Mouse (Mus musculus): ENCODE results near the gene BC005624.
"Not testable (repeated sequence)": the region's sequence is repeated elsewhere in the genome, so short reads cannot be mapped to it uniquely, and the experiment has no call there.

Gene BC005624

DNA sequence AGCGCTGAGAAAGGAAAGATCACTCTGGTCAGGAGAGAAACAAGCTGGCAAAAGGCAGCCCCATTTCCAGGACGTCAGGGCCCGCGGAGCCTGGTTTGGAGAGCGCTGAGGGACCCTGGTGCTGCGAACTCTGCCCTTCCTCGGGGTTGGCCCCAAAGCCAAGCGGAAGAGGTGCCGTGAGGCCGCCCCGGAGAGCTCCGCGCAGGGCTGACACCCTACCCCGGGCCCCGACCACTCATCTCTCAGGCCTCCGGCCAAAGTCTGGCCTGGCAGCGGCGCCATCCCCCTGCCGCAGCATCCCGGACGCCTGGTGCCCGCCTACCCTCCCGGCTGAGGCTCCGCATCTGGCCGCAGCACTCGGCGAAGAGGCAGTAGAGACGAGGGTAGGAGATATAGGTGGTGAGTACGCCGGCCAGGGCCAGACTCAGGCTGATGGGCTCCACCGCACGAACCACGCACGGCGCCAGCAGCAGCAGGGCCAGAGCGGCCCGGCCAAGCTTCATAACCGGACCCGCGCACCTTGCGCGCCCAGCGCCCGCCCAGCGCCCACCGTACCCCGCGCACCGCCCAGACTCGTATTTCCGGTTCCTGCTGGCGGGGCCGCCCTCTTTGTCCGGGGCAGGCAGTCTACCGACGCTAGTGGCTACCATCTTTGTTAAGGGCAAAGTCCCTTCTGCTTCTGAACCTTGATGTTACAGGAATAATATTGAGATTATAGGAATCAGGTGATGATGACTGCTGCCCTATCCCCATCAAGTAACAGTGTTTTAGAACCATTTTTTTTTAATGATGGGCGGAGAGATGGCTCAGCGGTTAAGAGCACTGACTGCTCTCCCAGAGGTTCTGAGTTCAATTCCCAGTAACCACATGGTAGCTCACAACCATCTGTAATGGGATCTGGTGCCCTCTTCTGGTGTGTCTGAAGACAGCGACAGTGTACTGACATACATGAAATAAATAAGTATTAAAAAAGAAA, 14.4 kb downstream of the BC005624 start, which contains the start of gene Tor1a:
TSS of gene Tor1a (minus strand) at position 582 of the 976 bp plus-strand sequence.
- DNase-seq (ENCODE audit: low spot score in 2 of 2) = peak; percentile 91 to 93

DNA sequence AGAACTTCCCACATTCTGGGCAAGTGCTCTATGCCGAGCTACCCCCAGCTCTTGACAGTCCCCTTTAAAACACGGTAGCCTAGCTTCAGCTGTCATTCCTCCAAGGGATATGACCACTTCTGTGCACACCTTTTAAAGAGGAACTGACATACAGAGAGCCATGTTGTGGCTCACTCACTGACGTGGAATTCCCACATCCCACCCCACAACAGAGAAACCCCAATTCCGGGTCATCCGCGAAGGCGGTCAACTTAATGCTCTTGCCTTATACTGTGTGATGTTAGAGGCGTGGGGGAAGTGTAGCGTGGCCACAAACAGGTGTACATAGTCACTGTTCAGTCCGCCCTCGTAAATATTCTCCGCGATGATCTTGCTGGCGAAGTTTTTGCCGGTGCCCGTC, 15.2 kb downstream of the BC005624 start:
- no peak for DNase-seq (ENCODE audit: low spot score in 2 of 2)

DNA sequence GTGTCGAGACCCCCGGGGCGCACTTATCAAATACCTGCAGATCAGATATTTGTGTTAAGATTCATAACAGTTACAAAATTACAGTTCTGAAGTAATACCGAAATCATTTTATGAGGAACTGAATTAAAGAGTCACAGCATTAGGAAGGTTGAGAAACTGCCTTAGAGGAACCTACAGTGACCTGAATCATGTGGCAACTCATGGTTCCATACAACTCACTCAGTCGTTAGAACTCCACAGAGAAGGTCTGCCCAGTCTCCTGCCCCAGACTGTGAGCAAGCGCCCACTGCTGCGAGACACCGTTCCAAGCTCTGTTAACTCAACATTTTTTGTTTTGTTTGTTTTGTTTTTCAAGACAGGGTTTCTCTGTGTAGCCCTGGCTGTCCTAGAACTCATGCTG, 16.4 kb downstream of the BC005624 start:
- no peak for DNase-seq (ENCODE audit: low spot score in 2 of 2)

DNA sequence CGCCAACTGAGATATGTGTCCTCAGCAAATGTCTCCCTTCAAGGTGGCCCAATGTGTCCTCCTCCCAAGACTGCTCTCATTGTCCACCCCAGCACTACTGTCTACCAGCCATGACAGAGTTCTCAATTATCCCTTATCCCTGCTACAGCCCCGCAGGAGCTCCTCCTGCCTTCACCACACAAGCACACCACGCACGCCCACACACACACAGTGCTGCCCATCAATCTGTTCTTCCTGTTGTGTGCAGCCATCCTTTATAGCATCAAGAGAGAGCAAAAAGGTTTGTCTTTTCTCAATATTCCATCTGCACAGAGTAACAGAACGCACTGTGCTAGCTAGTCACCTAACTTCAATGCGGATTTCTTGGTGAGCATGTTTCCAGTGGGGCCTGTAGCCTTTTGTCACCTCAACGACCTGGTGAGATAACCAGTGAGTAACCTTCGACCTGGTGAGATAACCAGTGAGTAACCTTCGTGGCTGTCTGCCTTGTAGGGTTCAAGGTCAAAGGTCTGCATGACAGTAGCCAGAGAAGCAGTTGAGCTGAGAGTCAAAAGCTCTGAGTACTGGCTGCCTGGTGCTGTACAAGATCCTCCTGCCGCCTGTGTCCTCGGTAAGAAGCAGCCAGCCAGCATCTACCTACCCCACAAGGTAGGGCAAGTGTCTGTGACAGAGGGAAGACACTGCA, 19.3 kb downstream of the BC005624 start:
- DNase-seq (ENCODE audit: low spot score in 2 of 2) = no peak

DNA sequence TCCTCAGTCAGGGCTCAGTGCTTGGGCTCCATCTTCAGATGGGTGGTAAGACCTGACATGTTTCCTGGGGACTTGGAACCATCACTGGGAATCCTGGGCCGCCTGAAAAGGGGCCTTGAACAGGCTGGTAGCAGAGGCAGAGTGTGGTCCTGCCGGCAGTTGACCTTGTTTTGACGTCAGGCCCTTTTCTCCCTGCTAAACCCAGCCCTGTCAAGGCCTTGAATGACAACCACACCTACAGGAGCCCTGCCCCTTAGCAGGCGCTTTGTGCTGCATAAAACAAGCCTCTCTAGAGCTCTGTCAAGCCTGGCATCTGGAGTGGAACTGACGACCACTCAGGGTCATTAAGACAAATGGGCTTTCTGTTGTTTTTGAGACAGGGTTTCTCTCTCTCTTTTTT, 22.1 kb downstream of the BC005624 start:
- no peak for DNase-seq (ENCODE audit: low spot score in 2 of 2)

DNA sequence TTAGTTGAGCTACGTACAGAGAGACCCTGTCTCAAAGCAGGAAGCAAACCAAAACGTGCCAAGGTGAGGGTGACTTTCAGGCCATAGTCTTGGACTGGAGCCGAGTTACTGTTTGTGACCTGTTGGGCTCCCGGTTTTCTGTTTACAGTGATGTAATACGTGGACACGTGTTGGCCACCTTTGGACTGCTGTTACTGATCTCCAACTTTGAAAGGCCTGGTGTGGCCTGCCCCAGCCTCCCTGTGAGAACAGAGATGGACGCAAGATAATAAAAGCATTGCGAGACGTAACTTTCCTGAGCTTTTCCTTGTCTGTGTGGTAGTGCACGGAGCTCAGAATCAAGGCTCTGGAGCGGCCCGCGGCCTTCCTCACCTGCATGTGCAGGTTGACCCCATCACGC, 23.3 kb downstream of the BC005624 start:
- DNase-seq (ENCODE audit: low spot score in 2 of 2) = no peak

DNA sequence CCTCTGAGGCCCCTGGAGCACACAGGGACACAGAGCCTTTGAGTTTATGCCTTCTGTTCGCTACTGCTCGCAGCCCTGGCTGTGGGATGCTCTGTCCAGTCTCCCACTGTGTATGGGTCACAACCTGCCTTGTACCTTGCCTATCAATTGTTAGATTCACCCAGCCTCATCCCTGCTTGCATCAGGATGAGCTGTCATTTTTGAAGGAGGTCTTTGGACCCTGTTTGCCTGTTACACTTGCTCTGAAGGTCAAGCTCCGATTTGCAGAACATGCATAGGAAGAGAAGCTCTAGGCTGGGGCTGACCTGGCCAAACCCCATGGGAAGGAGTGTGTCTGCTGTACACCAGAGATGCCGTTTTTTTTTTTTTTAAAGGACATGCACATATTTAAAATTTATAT, 24.5 kb downstream of the BC005624 start:
- no peak for DNase-seq (ENCODE audit: low spot score in 2 of 2)

DNA sequence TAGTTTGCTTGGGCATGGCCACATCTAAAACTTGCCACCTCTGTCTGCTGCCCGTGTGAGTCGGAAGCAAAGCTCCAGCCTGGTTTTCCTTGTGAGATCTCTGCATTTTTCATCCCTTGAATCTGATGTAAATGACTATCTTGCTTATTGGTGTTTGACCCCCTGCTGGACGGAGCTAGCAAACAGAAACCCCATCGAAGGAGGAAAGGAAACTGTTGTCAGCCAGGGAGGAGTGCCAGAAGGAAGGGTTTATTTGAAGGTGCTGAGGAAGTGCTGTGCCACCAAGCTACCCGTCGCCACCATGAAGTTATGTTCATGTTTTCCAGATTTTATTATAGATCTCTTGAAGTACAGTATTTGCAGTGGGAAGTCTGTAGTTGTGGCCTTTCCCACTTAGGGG, 27.2 kb downstream of the BC005624 start:
- no peak for DNase-seq (ENCODE audit: low spot score in 2 of 2)

DNA sequence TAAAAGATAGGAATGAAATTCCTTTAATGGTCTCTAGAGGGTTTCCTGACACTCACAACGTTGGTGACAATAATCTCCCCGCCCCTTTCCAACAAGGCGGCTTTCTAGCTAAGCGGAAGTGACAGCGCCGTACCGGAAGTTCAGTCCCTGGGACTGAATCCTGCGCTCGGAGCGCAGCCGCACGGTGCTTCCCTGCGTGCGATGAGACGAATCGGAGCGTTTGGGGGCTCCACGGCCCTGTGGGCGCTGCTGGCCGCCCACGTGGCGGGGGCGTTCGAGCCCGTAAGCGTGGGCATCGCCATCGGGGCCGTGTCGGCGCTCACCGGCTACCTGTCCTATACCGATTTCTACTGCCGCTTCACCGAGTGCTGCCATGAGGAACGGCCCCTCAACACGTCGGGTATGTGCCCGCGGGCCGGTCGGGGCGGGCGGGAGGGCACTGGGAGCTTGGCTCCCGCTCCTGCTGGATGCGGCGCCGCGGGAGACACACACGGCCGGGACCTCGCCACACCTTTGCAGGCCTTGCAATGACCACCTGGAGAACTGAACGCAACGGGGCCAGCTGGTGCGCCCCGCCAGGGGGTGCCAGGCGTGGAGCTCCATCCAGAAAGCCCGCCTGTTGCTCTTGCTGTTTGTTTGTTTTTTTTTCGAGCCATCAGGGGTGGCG, 29.0 kb downstream of the BC005624 start, which contains the start of gene Tor1b:
TSS of gene Tor1b (plus strand) at position 136 of the 667 bp plus-strand sequence.
- DNase-seq (ENCODE audit: low spot score in 2 of 2) = peak; percentile 88 to 90

DNA sequence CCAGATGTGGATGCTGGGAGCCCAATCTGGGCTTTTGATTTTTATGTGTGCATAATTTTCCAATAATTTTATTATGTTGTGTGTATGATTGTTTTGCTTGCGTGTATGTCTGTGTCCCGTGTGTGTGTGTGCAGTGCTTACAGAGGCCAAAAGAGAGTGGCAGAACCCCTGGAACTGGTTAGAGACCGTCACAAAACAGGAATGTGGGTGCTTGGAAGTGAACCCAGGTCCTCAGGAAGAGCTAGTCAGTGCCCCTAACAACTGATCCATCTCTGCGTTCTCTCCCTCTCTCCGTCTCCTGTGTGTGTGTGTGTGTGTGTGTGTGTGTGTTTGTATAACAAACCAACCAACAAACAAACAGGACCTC, 29.6 kb downstream of the BC005624 start:
- no peak for DNase-seq (ENCODE audit: low spot score in 2 of 2)

DNA sequence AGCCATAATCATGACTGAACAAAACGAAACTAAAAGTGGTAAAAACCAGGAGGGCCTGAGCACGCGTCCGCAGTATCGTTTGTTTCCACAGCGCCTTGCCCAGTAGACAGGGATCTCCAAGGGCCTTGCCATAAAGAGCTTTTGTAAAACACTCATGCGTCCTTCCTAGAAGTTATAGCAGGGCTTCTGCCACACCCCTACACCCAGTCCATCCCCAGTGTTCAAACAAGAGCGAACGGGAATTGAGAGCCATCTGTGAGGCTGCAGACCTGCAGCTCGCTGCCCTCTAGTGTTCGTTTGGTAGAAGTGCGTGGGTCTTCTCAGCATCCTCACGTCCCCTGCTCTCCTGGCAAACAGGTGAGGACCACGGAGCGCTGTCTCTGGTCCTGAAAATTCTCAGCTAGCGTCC, 39.4 kb downstream of the BC005624 start:
- peak; percentile 66 to 67 for DNase-seq (ENCODE audit: low spot score in 2 of 2)

DNA sequence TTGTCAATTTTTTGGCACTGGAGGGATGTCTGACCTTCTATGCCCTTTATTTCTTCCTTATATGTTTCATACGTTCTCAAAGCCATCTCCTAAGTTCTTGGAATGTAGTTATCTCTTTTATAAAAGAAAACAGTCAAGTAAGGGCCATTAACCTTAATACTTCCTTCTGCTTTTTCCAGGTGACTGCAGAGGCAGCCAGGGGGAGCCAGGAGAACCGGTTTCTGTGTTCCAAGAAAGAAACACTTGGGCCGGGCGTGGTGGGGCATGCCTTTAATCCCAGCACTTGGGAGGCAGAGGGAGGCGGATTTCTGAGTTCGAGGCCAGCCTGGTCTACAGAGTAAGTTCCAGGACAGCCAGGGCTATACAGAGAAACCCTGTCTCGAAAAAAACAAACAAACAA, 39.9 kb downstream of the BC005624 start:
- DNase-seq (ENCODE audit: low spot score in 2 of 2) = not testable (repeated sequence)

DNA sequence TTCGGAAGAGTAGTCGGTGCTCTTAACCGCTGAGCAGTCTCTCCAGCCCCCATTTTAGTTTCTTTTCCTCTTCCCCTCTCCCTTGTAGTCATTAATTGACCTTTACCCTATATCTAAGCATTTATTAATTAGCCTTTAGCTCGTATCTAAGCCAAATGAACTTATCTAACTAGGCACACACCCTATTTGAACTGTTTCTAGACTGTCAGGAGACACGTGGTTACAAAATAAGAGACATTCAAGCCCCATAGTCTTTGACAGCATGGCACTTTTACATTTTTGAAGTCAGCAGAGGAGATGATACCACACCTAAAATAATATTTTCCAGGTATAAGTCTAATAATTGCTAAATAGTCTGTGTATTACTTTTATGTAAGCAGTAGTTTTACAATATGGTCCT, 40.4 kb downstream of the BC005624 start:
- no peak for DNase-seq (ENCODE audit: low spot score in 2 of 2)

DNA sequence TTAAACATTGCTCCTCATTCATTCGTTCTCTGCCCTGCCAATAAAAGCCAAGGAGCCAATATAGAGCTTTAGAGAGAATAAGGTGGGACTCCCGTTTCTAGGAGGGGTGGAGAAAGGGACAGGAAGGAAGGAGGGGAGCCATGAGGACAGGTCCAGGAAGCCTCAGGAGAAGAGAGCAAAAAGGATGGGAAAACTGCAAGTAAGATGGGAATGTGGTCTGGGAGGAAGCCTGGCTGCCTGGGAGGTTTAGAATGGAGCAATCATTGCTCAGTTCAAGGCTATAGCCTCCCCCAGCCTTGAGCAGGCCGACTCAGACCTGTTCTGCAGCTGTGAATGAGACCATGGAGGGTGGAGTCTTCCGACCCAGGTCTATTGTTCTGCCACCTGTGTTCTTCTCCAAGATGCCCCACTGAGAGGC, 43.4 kb downstream of the BC005624 start:
- DNase-seq (ENCODE audit: low spot score in 2 of 2) = no peak

DNA sequence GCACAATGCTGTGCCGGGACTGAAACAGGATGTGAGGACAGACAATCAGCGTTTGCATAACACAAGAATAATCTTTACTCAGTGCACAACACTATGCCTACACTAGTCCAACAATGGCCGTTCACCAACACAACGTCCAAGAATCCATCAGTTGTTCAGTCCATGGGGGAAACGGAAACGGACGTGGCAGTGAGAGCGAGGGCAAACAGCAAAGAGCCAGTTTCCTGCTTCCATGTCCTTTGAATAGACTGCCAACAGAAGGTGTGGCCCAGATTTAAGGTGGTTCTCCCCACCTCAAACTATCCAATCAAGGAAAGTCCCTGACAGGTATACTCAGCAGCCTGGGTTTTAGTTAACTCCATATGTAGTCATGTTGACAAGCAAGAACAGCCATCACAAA, 44.3 kb downstream of the BC005624 start:
- no peak for DNase-seq (ENCODE audit: low spot score in 2 of 2)

DNA sequence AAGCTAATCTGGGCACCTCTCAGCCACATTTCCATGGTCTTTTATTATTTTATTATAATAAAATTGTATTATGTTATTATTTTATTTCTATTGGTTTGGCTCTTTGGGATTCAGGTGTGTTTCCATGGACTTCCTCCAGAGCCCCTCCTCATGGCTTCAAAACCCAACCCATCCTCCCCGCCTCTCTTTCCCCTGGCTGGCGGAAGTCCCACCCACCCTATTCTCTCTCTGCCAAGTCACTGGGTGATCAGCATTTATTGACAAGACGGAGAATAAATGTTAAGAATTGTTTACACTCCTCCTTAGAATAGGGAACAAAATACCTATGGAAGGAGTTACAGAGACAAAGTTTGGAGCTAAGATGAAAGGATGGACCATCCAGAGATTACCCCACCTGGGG, 45.2 kb downstream of the BC005624 start:
- no peak for DNase-seq (ENCODE audit: low spot score in 2 of 2)

DNA sequence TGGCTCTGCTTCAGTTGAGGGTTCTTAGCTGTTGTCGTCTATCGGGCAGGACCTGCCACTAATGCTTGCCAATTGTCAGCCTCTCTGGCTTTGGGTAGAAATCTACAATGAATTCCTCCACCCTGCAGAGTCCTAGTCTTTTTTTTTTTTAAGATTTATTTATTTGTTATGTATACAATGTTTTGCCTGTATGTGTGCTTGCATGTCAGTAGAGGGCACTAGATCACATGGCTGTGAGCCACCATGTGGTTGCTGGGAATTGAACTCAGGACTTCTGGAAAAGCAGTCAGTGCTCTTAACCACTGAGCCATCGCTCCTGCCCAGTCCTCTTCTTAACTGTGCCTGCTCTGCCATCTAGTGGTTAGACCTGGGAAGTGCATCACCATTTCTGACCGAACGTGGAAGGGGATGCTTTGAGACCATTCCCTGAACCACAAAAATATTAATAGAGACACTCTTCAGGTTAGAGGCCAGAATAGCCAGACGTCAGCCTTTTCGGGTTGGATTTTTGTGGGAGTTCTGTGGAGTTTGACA, 48.0 kb downstream of the BC005624 start:
- peak; percentile 75 to 83 for DNase-seq (ENCODE audit: low spot score in 2 of 2)

DNA sequence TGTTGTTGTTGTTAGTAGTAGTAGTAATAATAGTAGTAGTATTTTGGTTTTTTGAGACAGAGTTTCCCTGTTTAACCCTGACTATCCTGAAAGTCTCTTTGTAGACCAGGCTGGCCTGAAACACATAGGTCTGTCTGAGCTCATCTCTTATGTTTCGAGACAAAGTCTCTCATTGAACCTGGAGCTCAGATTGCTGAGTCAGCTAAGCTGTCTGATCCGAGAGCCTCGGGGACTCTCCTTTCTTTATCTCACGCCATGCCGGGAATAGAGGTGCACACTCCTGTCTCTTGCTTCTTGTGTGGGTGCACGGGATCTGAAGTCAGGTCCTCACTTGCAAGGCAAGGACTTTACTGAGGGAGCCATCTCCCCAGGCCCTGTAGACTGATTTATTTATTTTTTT, 49.0 kb downstream of the BC005624 start:
- no peak for DNase-seq (ENCODE audit: low spot score in 2 of 2)

DNA sequence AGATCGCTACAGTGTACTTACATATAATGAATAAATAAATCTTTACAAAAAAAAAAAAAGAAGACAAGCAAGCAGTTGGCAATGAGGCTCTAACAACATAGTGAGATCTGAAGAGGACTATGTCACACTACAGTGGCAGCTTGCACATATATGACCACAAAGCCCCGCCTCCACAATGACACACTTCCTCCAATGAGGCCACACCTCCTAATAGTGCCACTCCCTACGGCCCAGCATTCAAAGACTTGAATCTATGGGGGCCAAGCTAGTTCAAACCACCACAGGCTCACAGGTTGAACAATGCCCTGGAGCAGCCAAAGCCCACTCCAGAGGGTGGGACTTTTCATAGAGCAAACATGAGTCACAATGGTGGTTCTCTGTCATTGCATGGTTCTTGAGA, 50.1 kb downstream of the BC005624 start:
- no peak for DNase-seq (ENCODE audit: low spot score in 2 of 2)

DNA sequence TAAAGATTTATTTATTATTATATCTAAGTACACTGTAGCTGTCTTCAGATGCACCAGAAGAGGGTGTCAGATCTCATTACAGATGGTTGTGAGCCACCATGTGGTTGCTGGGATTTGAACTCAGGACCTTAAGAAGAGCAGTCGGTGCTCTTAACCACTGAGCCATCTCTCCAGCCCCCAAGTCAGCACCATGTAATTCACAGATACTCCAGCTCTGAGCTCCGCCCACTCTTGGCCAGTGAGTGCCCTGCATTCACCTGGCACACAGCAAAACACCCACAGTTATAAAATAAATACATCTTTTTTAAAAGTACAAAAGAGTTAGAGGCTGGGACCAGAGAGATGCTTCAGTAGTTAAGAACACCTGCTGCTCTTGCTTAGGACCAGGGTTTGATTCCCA, 51.2 kb downstream of the BC005624 start:
- not testable (repeated sequence) for DNase-seq (ENCODE audit: low spot score in 2 of 2)

DNA sequence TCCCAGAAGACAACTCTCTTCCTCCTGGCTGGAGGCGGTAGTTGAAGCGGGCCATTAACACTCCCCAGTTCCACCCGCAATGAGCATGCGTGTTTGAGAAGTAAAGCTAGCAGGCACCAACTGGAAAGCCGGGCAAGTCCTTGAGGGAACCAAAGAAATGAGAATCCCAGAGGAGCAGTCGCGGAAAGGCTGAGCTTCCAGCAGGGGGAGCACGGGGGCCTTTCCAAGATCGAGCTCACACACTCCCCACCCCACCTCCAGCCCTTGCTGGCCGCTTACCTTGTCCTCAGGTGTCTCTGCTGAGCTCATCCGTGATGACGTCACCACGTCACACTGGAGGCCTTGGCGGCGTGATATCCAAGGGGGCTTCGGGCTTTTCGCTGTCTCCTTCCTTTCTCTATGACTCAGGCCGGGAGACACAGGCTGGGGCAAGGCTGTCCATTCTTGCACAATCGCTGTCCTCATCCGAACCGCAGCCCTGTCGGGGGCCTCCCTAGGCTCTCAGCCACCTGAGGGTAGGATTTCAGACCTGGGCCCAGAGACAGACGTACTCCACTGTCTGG, 52.4 kb downstream of the BC005624 start, which contains the start of gene Ptges:
TSS of gene Ptges (minus strand) at position 381 of the 563 bp plus-strand sequence.
- peak; percentile 79 to 81 for DNase-seq (ENCODE audit: low spot score in 2 of 2)
